Mouse (Mus musculus) kidney, postnatal 25 days (tissue): ENCODE measurements around the gene Cep104.

Experiments used
- DNase-seq, 2 experiments: peaks; one replicate each; pipeline ENCODE4 v3.0.0; 2021; ENCODE audit warnings: mixed read lengths in 2 of 2

Gene Cep104

GRCm38 (mm10) chr4:154051401-154051800, 76.4 kb downstream of the Cep104 start:
- no peak for DNase-seq

- DNase-seq = no peak
These were observed 78.1 kb downstream of the Cep104 start for GRCm38 (mm10) chr4:154053065-154053464.

- no peak for DNase-seq
These were observed 80.5 kb downstream of the Cep104 start for GRCm38 (mm10) chr4:154055482-154055881.

GRCm38 (mm10) chr4:154056046-154056445, 81.1 kb downstream of the Cep104 start:
- DNase-seq = no peak

GRCm38 (mm10) chr4:154056661-154057060, 81.7 kb downstream of the Cep104 start:
- no peak for DNase-seq

- DNase-seq = no peak
These were observed 82.7 kb downstream of the Cep104 start for GRCm38 (mm10) chr4:154057696-154058095.
